Mouse (Mus musculus) megakaryocyte progenitor cell, adult 5-6 weeks (primary cell): ENCODE results near the gene Pacsin1. TPM values are rescaled to one million over a fixed set of nuclear protein-coding genes. Genes with fewer than 3 reads are reported as not detected.
A peak's percentile ranks its signal among the peaks of the same experiment; 100 is the strongest.

Experiments used
- ATAC-seq: replicated peaks from 2 replicates; pipeline ENCODE4 v1.8.0; 2016; ENCODE audit warnings: mild to moderate bottlenecking, moderate TSS enrichment, inconsistent platforms; ENCODE audit not compliant: poor library complexity
- total RNA-seq, 2 experiments: library from RNA; stranded (forward) in 1 of 2; stranded (reverse) in 1 of 2; fragments of 157-497, 149-512 nt in 1 of 2; fragments of 200-1000 nt in 1 of 2; gene quantifications; 2 replicates each; pipeline versions ENCODE4 v1.2.3 to v1.2.4; 2015 to 2017

Gene Pacsin1
- total RNA-seq, 2 experiments from 2014 or later, result not detected

- ATAC-seq, result no peak
Observed at GRCm38 (mm10) chr17:27721125-27721664, 65.9 kb downstream of the Pacsin1 start.

DNA sequence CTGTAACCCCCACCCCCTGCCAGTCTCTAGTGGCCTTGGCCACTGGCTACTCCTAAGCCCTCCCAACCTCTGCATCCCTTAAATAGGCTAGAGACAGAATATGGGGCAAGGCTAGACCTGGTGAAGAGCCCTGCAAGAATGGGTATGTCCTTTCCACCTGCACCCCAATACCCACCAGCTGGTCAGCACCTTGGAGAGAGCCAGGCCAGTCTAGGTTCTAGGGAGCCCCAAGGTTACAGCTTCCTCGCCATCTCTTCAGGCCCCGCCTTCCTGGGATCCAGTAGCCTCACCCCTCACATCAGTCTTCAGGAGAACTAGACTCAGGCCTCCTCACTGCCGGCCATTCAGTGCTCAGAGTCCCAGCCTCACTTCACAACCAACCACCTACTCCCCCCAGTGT, 69.0 kb downstream of the Pacsin1 start:
- ATAC-seq, result peak; percentile 48; the same call in 1 of the 2 replicates

DNA sequence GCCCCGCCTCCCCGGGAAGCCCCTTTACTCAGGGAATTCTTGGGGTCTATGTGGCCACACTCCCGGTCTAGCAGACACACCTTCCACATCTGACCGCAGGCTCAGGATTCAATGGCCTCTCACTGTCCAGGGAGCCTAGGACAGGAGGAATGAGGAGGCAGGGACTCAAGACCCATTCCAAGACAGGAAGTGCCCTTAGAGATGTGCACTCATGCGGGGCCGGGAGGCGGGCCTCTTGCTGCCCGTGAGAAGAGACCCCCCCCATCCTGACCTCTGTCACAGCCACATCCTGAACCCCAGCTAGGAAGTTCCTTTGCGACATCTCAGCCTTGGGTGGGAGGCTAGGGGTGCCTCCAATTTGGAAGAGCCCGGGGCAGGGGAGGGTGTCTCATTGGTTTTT, 69.7 kb downstream of the Pacsin1 start:
- no peak for ATAC-seq

- ATAC-seq, result no peak
Observed at GRCm38 (mm10) chr17:27725412-27725811, 70.1 kb downstream of the Pacsin1 start.

GRCm38 (mm10) chr17:27726527-27726926, 71.2 kb downstream of the Pacsin1 start:
- no peak for ATAC-seq

- ATAC-seq, result no peak
Observed at GRCm38 (mm10) chr17:27728770-27729169, 73.5 kb downstream of the Pacsin1 start, which contains the start of gene Spdef. TSS of gene Spdef (minus strand) at chr17:27728955.

DNA sequence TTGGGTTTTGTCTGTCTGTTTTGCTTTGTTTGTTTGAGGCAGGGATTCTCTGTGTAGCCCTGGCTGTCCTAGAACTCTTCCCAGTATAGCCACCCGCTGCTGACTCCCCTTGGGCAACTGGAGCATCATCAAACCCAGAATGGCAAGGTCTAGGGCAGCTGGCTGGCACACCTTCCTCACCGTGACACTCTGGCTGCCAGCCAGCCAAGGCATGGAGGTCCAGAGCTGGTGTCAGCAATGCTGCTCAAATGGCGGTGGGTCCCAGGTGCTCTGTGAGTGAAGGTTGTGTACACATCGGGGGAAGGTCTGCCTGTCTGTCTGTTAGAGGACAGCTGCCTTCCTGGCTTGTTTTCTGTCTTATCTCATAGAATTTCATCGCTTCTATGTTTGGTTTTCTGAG, 76.8 kb downstream of the Pacsin1 start:
- no peak for ATAC-seq

GRCm38 (mm10) chr17:27732694-27733093, 77.4 kb downstream of the Pacsin1 start:
- no peak for ATAC-seq

GRCm38 (mm10) chr17:27734344-27735073, 79.2 kb downstream of the Pacsin1 start:
- ATAC-seq, result peak; percentile 78

- ATAC-seq, result no peak
Observed at GRCm38 (mm10) chr17:27740961-27741360, 85.7 kb downstream of the Pacsin1 start.

- no peak for ATAC-seq
Observed at GRCm38 (mm10) chr17:27746446-27746845, 91.1 kb downstream of the Pacsin1 start.

DNA sequence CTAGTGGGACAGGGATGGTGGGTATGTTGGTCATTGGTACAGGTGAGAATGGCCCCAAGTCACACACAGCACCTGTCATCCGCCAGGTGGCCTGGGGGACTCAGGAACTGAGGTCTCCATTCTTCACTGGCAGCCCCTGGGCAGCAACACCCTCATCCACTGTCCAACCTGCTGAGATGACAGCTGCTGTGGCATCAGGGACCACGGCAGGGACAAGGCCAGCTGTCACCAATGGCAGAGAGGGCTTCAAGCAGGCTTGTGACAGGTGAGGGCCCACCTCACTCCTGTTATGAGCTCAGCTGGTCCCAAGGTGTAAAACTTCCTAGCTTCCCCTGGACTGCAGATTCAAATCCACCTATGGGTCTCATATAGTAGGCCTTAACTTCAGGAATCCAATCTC, 92.8 kb downstream of the Pacsin1 start:
- no peak for ATAC-seq

DNA sequence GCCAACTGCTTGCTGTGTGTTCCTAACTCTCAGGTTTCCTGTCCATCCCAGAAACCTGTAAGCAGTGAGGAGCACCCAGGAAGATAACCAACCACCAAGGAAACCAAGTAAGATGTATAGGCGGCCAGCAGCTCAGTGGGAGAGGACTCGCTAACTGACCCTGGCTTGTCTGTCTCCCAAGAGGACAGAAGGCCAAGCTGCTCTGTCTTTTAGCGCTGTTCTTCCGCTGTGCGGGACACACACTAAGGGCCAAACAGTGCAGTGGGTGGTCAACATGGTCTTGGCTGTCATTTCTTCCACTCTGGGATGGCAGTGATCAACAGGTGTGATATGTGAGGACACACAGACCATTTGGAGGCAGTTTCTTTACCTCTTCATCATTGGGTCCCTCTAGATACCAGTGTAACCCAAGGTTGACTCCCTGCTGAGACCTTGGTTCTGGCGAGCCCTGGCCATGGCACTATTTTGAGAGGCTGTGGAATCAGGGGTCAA, 95.2 kb downstream of the Pacsin1 start:
- no peak for ATAC-seq

- no peak for ATAC-seq
Observed at GRCm38 (mm10) chr17:27751314-27752202, 96.2 kb downstream of the Pacsin1 start.

DNA sequence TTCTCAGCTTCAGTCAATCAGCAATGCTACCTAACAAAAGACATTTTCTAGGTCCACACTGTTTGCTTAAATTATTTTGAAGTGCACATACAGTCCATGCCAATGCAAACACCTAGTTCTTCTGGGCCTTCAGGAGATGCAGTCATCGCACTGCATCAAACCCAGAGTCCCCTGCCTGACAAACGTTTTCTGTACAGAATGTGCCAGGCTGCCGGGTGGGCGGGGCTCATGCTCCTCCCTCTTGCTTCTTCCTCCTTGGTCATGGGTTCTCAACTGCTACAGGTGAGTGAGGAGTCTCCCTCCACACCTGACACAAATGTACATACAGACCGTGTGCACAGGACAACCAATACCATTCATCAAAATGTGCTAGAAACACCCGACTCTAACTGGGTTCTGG, 104.9 kb downstream of the Pacsin1 start:
- no peak for ATAC-seq

Other genes with a start within 250 kb of the Pacsin1 start
- not detected in 2 replicates for gene Grm4, start 134.1 kb upstream of the Pacsin1 start, total RNA-seq (2015)
- gene Grm4, start 134.1 kb upstream of the Pacsin1 start, total RNA-seq (2017), result not detected in 2 replicates
- gene Hmga1, start 99.0 kb upstream of the Pacsin1 start, total RNA-seq (2015), result 405 and 414 TPM in 2 replicates
- gene Hmga1, start 99.0 kb upstream of the Pacsin1 start, total RNA-seq (2017), result 220 and 239 TPM in 2 replicates
- gene AI413582, start 89.8 kb upstream of the Pacsin1 start, total RNA-seq (2015), result 31.0 and 31.6 TPM in 2 replicates
- 32.3 and 46.0 TPM in 2 replicates for gene AI413582, start 89.8 kb upstream of the Pacsin1 start, total RNA-seq (2017)
- gene Nudt3, start 32.0 kb upstream of the Pacsin1 start, total RNA-seq (2015), result 70.9 and 74.6 TPM in 2 replicates
- 171 and 186 TPM in 2 replicates for gene Nudt3, start 32.0 kb upstream of the Pacsin1 start, total RNA-seq (2017)
- not detected in 2 replicates for gene RPS10-NUDT3, start 20.3 kb upstream of the Pacsin1 start, total RNA-seq (2015)
- gene RPS10-NUDT3, start 20.3 kb upstream of the Pacsin1 start, total RNA-seq (2017), result not detected in 2 replicates
- 2,101 and 2,175 TPM in 2 replicates for gene Rps10, start 18.8 kb upstream of the Pacsin1 start, total RNA-seq (2015)
- 2,717 and 3,085 TPM in 2 replicates for gene Rps10, start 18.8 kb upstream of the Pacsin1 start, total RNA-seq (2017)
- gene Spdef, start 73.4 kb downstream of the Pacsin1 start, total RNA-seq (2015), result not detected in 2 replicates
- not detected in 2 replicates for gene Spdef, start 73.4 kb downstream of the Pacsin1 start, total RNA-seq (2017)
- gene D17Wsu92e, start 165.1 kb downstream of the Pacsin1 start, total RNA-seq (2015), result 27.6 and 32.4 TPM in 2 replicates
- gene D17Wsu92e, start 165.1 kb downstream of the Pacsin1 start, total RNA-seq (2017), result 46.4 and 57.5 TPM in 2 replicates
- 147 and 154 TPM in 2 replicates for gene Snrpc, start 182.6 kb downstream of the Pacsin1 start, total RNA-seq (2015)
- 128 and 132 TPM in 2 replicates for gene Snrpc, start 182.6 kb downstream of the Pacsin1 start, total RNA-seq (2017)
- 6.0 and 8.1 TPM in 2 replicates for gene Uhrf1bp1, start 200.9 kb downstream of the Pacsin1 start, total RNA-seq (2015)
- gene Uhrf1bp1, start 200.9 kb downstream of the Pacsin1 start, total RNA-seq (2017), result 8.4 and 9.3 TPM in 2 replicates